Mouse (Mus musculus): ENCODE measurements at regions not wholly inside any gene's neighbourhood (a gene's known extent, or its start where the extent isn't known, plus 50 kb on each side); places are given as distances from the start of the nearest gene placed in this dataset.

GRCm38 (mm10) chr4:87669480-87669879, 363.7 kb downstream of the Mllt3 start:
- H3K4me3 ChIP-seq (replicated peaks; ENCODE audit: low read depth, low read length), result no peak overlapping the region
- H3K9me3 ChIP-seq (replicated peaks; ENCODE audit: low read length), result no peaks in the 10 kb centered on the region
- ATAC-seq (replicated peaks; ENCODE audit: low FRiP score, low read depth) (no peak), DNase-seq (ENCODE audit: low spot score) (no peak)
- no peak for TF ChIP-seq CTCF (IDR thresholded peaks at IDR 0.05; ENCODE audit: low read depth)
- 62% methylated on average over 1 of the region's 1 CpGs for WGBS
- H3K4me1 ChIP-seq (replicated peaks; ENCODE audit: insufficient read depth, low read length), result no peaks in the 10 kb centered on the region
- H3K4me2 ChIP-seq (ENCODE audit: low read length), result no peak overlapping the region
- H3K9ac ChIP-seq (ENCODE audit: low read depth, low read length), result no peak overlapping the region
- no peak overlapping the region for H3K27ac ChIP-seq
- no peaks in the 10 kb centered on the region for H3K27me3 ChIP-seq (ENCODE audit: insufficient read depth, low read length)
- H3K36me3 ChIP-seq (ENCODE audit: insufficient read depth, low read length), result no peaks in the 10 kb centered on the region

- ATAC-seq (replicated peaks; ENCODE audit: low FRiP score, low read depth) (no peak), DNase-seq (ENCODE audit: low spot score) (no peak)
- H3K27me3 ChIP-seq (ENCODE audit: insufficient read depth, low read length), result no peaks in the 10 kb centered on the region
- TF ChIP-seq CTCF (IDR thresholded peaks at IDR 0.05; ENCODE audit: low read depth), result no peak
- H3K4me2 ChIP-seq (ENCODE audit: low read length), result no peak overlapping the region
- no peaks in the 10 kb centered on the region for H3K36me3 ChIP-seq (ENCODE audit: insufficient read depth, low read length)
- no peak overlapping the region for H3K4me3 ChIP-seq (replicated peaks; ENCODE audit: low read depth, low read length)
- no peaks in the 10 kb centered on the region for H3K4me1 ChIP-seq (replicated peaks; ENCODE audit: insufficient read depth, low read length)
- no peak overlapping the region for H3K27ac ChIP-seq
- WGBS, result 38% methylated on average over 3 of the region's 3 CpGs
- no peaks in the 10 kb centered on the region for H3K9me3 ChIP-seq (replicated peaks; ENCODE audit: low read length)
- no peak overlapping the region for H3K9ac ChIP-seq (ENCODE audit: low read depth, low read length)
Measured at GRCm38 (mm10) chr4:87668314-87668713, 364.9 kb downstream of the Mllt3 start.

GRCm38 (mm10) chr4:87667556-87668154, 365.5 kb downstream of the Mllt3 start:
- no peak overlapping the region for H3K4me3 ChIP-seq (replicated peaks; ENCODE audit: low read depth, low read length)
- no peak overlapping the region for H3K4me2 ChIP-seq (ENCODE audit: low read length)
- H3K27me3 ChIP-seq (ENCODE audit: insufficient read depth, low read length), result no peaks in the 10 kb centered on the region
- H3K9me3 ChIP-seq (replicated peaks; ENCODE audit: low read length), result no peaks in the 10 kb centered on the region
- DNase-seq (ENCODE audit: low spot score), result peak; percentile 18
- no peak for ATAC-seq (replicated peaks; ENCODE audit: low FRiP score, low read depth)
- no peak overlapping the region for H3K27ac ChIP-seq
- no peaks in the 10 kb centered on the region for H3K36me3 ChIP-seq (ENCODE audit: insufficient read depth, low read length)
- WGBS, result 52% methylated on average over 5 of the region's 5 CpGs
- no peak overlapping the region for H3K9ac ChIP-seq (ENCODE audit: low read depth, low read length)
- no peak for TF ChIP-seq CTCF (IDR thresholded peaks at IDR 0.05; ENCODE audit: low read depth)
- H3K4me1 ChIP-seq (replicated peaks; ENCODE audit: insufficient read depth, low read length), result no peaks in the 10 kb centered on the region

- DNase-seq (ENCODE audit: low spot score) (peak; percentile 28), ATAC-seq (replicated peaks; ENCODE audit: low FRiP score, low read depth) (no peak)
- Histone ChIP-seq H3K4me3 (replicated peaks; ENCODE audit: low read depth, low read length) (no peak overlapping the region), H3K36me3 (ENCODE audit: insufficient read depth, low read length) (no peaks in the 10 kb centered on the region), H3K27me3 (ENCODE audit: insufficient read depth, low read length) (no peaks in the 10 kb centered on the region), H3K4me1 (replicated peaks; ENCODE audit: insufficient read depth, low read length) (no peaks in the 10 kb centered on the region), H3K27ac (no peak overlapping the region), H3K4me2 (ENCODE audit: low read length) (no peak overlapping the region), H3K9ac (ENCODE audit: low read depth, low read length) (no peak overlapping the region), H3K9me3 (replicated peaks; ENCODE audit: low read length) (no peaks in the 10 kb centered on the region)
- 73% methylated on average over 6 of the region's 6 CpGs for WGBS
- TF ChIP-seq CTCF (IDR thresholded peaks at IDR 0.05; ENCODE audit: low read depth), result no peak
Measured at GRCm38 (mm10) chr4:87665149-87665548, 368.0 kb downstream of the Mllt3 start.

GRCm38 (mm10) chr4:87662876-87663275, 370.3 kb downstream of the Mllt3 start:
- whole genome bisulfite sequencing, result 91% methylated on average over 2 of the region's 2 CpGs
- no peaks in the 10 kb centered on the region for H3K36me3 ChIP-seq (ENCODE audit: insufficient read depth, low read length)
- H3K4me3 ChIP-seq (replicated peaks; ENCODE audit: low read depth, low read length), result no peak overlapping the region
- peaks cover 5% of the 10 kb centered on the region for H3K4me1 ChIP-seq (replicated peaks; ENCODE audit: insufficient read depth, low read length)
- no peaks in the 10 kb centered on the region for H3K27me3 ChIP-seq (ENCODE audit: insufficient read depth, low read length)
- ATAC-seq (replicated peaks; ENCODE audit: low FRiP score, low read depth) (no peak), DNase-seq (ENCODE audit: low spot score) (no peak)
- H3K9me3 ChIP-seq (replicated peaks; ENCODE audit: low read length), result no peaks in the 10 kb centered on the region
- no peak overlapping the region for H3K27ac ChIP-seq
- H3K4me2 ChIP-seq (ENCODE audit: low read length), result no peak overlapping the region
- TF ChIP-seq CTCF (IDR thresholded peaks at IDR 0.05; ENCODE audit: low read depth), result no peak
- H3K9ac ChIP-seq (ENCODE audit: low read depth, low read length), result no peak overlapping the region

- Histone ChIP-seq H3K36me3 (ENCODE audit: insufficient read depth, low read length) (no peaks in the 10 kb centered on the region), H3K4me1 (replicated peaks; ENCODE audit: insufficient read depth, low read length) (peaks cover 5% of the 10 kb centered on the region), H3K4me2 (ENCODE audit: low read length) (no peak overlapping the region), H3K4me3 (replicated peaks; ENCODE audit: low read depth, low read length) (no peak overlapping the region), H3K9me3 (replicated peaks; ENCODE audit: low read length) (no peaks in the 10 kb centered on the region), H3K27ac (no peak overlapping the region), H3K27me3 (ENCODE audit: insufficient read depth, low read length) (no peaks in the 10 kb centered on the region), H3K9ac (ENCODE audit: low read depth, low read length) (no peak overlapping the region)
- peak; percentile 16 for DNase-seq (ENCODE audit: low spot score)
- TF ChIP-seq CTCF (IDR thresholded peaks at IDR 0.05; ENCODE audit: low read depth), result no peak
- WGBS, result 24% methylated on average over 4 of the region's 4 CpGs
- ATAC-seq (replicated peaks; ENCODE audit: low FRiP score, low read depth), result no peak
Measured at GRCm38 (mm10) chr4:87658316-87658715, 374.8 kb downstream of the Mllt3 start.

- TF ChIP-seq CTCF (IDR thresholded peaks at IDR 0.05; ENCODE audit: low read depth), result no peak
- H3K9ac ChIP-seq (ENCODE audit: low read depth, low read length), result no peak overlapping the region
- H3K36me3 ChIP-seq (ENCODE audit: insufficient read depth, low read length), result no peaks in the 10 kb centered on the region
- no peak for DNase-seq (ENCODE audit: low spot score)
- 33% methylated on average over 2 of the region's 2 CpGs for WGBS
- no peaks in the 10 kb centered on the region for H3K9me3 ChIP-seq (replicated peaks; ENCODE audit: low read length)
- H3K4me3 ChIP-seq (replicated peaks; ENCODE audit: low read depth, low read length), result no peak overlapping the region
- no peak overlapping the region for H3K27ac ChIP-seq
- H3K27me3 ChIP-seq (ENCODE audit: insufficient read depth, low read length), result no peaks in the 10 kb centered on the region
- peaks cover 5% of the 10 kb centered on the region for H3K4me1 ChIP-seq (replicated peaks; ENCODE audit: insufficient read depth, low read length)
- ATAC-seq (replicated peaks; ENCODE audit: low FRiP score, low read depth), result no peak
- H3K4me2 ChIP-seq (ENCODE audit: low read length), result no peak overlapping the region
Measured at GRCm38 (mm10) chr4:87657855-87658254, 375.3 kb downstream of the Mllt3 start.
